Mouse (Mus musculus) heart, adult 2 months (tissue): Measurements from ENCODE around the gene Dnase2b. TPM values are rescaled to one million over a fixed set of nuclear protein-coding genes. Genes with fewer than 3 reads are reported as not detected.

Source experiments
- DNase-seq, 2 experiments: peaks; one replicate each; pipeline ENCODE4 v3.0.0; 2021
- H3K27ac ChIP-seq: fragments of 200-600 bp; 2 replicates; pipeline ENCODE4 v1.8.1; 2022
- H3K27me3 ChIP-seq: fragments of 200-500 bp; 2 replicates; pipeline ENCODE4 v1.6.1; 2012; ENCODE audit warnings: mild to moderate bottlenecking, low read length, inconsistent platforms, mixed read lengths; ENCODE audit not compliant: control insufficient read depth, insufficient read depth
- H3K36me3 ChIP-seq: fragments of 200-500 bp; 2 replicates; pipeline ENCODE4 v1.6.1; 2012; ENCODE audit warnings: low read length, inconsistent platforms; ENCODE audit not compliant: control insufficient read depth, insufficient read depth
- H3K4me1 ChIP-seq: fragments of 200-500 bp; 2 replicates; pipeline ENCODE4 v1.6.1; 2011; ENCODE audit warnings: low read length; ENCODE audit not compliant: control insufficient read depth, insufficient read depth
- H3K4me3 ChIP-seq: fragments of 200-600 bp; 2 replicates; pipeline ENCODE4 v1.8.1; 2022
- H3K79me2 ChIP-seq: fragments of 200-500 bp; replicated peaks from 2 replicates; pipeline ENCODE4 v1.6.1; 2012; ENCODE audit warnings: mild to moderate bottlenecking, inconsistent platforms, low read length, moderate library complexity, mixed read lengths; ENCODE audit not compliant: control insufficient read depth, insufficient read depth
- H3K9ac ChIP-seq: fragments of 200-500 bp; 2 replicates; pipeline ENCODE4 v1.6.1; 2012; ENCODE audit warnings: low read depth, mild to moderate bottlenecking, control low read depth, inconsistent platforms, low read length, mixed read lengths
- CTCF ChIP-seq: fragments of 200-600 bp; IDR thresholded peaks from 2 replicates; pipeline ENCODE4 v1.8.1; 2022; ENCODE audit warnings: antibody characterized with exemption, mild to moderate bottlenecking, moderate library complexity
- EP300 ChIP-seq: fragments of 200-500 bp; IDR thresholded peaks from 2 replicates; pipeline ENCODE4 v1.6.1; 2011; ENCODE audit warnings: low read depth, low read length, control low read depth; ENCODE audit not compliant: insufficient read depth
- POLR2A ChIP-seq: fragments of 200-500 bp; IDR thresholded peaks from 2 replicates; pipeline ENCODE4 v1.6.1; 2011; ENCODE audit warnings: mild to moderate bottlenecking, low read depth, low read length, control low read depth; ENCODE audit not compliant: insufficient read depth
- WGBS: fragments of 180-500 bp; shearing (Covaris S2); methylation state at CpG from one replicate; pipeline ENCODE4 v1.1.7; 2018; 5-methylcytosine and 5-hydroxymethylcytosine counted together
- intact Hi-C: fragments of 180-260 bp; cut with DNase I; formaldehyde crosslinking; loops from one replicate; pipeline ENCODE4 v1.15.1; 2025
- polyA plus RNA-seq: library from polyadenylated mRNA; depleted of rRNA; stranded (reverse); fragments of >200 nt; gene quantifications from 2 replicates; pipeline ENCODE4 v1.2.3, GENCODE M21; 2012
- total RNA-seq, 2 experiments: library from RNA; stranded (reverse); gene quantifications; 2 replicates each; pipeline ENCODE4 v1.2.3; 2021

Dnase2b gene
- total and polyA plus RNA-seq, 3 experiments: not detected

DNA sequence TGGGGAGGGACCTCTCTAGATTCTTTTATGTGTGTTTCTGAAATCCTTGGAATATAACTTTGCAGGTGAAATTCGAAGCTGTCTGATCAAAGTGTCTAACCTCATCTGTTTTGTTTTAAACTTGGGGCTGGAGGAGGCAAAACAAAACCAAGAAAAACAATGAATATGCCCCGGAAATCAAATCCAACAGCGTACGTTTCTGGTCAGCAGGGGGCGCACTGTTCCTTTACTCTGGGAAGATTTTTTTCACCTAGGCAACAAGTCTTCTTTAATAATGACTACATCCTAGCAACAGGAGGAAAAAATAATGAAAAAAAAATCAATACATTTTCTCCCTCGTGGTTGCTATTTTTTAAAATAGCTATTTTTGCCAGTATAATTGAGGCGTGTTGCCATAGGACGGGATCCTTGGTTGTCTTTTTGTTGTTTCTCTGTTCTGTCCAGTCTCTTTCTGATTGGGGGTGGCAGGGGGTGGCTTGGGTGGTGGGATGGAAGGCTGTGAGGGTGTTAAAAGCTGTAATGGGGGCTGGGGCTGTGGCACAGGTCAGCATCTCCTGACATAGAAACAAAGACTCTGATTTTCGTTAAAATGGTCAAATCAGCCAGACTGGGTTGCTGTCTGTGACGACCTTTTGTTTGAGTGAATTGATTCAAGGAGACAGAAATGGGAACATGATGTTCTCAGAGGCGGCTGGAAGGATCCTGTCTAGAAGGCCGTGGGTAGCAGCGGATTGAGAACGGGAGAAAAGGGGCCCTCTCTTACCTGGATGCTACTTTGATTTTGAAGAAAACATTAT lies 50.9 kb downstream of the Dnase2b start:
- Histone ChIP-seq H3K4me1 (no peaks in the 10 kb centered on the region), H3K27ac (no peak overlapping the region), H3K9ac (no peak overlapping the region), H3K27me3 (0 out of 2 replicates have a peak, but pooled peaks cover 2% of the 10 kb centered on the region), H3K36me3 (no peaks in the 10 kb centered on the region), H3K4me3 (no peak overlapping the region), H3K79me2 (no peaks in the 10 kb centered on the region)
- DNase-seq: peak; percentile 60 to 80
- intact Hi-C loops: loop anchor here (1.0 to 5.0 kb wide), 3 partner anchors 217 to 350 kb away; no protein-coding TSS in a partner anchor
- WGBS: 30% methylated on average over 14 of the region's 14 CpGs
- no peak for TF ChIP-seq POLR2A
- peak; percentile 87 for TF ChIP-seq CTCF
- TF ChIP-seq EP300: no peak

DNA sequence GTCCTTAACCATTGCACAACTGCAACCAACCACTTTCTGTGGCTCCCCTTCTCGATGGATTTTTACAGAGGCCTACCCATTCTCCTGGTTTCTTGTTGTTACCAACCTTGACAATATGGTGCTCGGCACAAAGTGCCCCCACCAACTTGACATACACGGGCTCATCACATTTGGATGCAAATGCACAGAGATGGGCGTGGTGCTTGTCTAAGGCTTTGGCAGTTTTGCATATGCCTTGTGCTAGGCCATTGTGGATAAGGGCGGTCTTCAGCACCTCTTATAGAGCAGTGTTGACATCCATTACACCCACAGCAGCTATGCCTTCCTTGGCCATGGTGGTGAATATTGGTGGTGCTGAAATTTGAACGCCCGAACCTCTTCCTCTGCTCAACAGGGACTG lies 52.5 kb downstream of the Dnase2b start:
- no peaks in the 10 kb centered on the region for H3K4me1 ChIP-seq
- intact Hi-C loops: loop anchor here (5.0 kb wide), 1 partner anchor 216 kb away; no protein-coding TSS in a partner anchor
- no peak overlapping the region for H3K4me3 ChIP-seq
- DNase-seq: no peak
- H3K9ac ChIP-seq: no peak overlapping the region
- H3K27ac ChIP-seq: no peak overlapping the region
- WGBS: 89% methylated on average over 7 of the region's 7 CpGs
- no peaks in the 10 kb centered on the region for H3K79me2 ChIP-seq
- TF ChIP-seq POLR2A: no peak
- TF ChIP-seq EP300: no peak
- TF ChIP-seq CTCF: no peak
- H3K27me3 ChIP-seq: 0 out of 2 replicates have a peak, but pooled peaks cover 2% of the 10 kb centered on the region
- no peaks in the 10 kb centered on the region for H3K36me3 ChIP-seq

DNA sequence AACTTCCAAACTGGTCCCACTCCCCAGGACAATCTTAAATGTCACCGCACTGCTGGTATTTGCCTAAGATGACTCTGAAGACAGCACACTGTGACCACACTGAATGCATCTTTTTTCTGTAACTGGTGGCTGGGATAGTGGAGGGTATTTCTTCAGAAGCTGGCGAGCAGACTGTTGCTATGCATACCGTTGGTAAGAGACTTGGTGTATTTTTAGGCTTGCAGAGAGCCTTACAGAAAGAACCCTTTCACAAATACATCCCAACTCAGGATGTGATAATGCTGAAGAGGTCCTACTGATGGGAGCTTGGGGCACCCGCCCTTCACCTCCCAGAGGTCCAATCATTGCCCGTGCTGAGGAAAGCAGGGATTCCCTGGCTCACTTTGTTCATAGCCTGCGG lies 57.9 kb downstream of the Dnase2b start:
- no peak overlapping the region for H3K4me3 ChIP-seq
- no peak overlapping the region for H3K27ac ChIP-seq
- intact Hi-C loops: no loop called here
- H3K27me3 ChIP-seq: 0 out of 2 replicates have a peak, but pooled peaks cover 2% of the 10 kb centered on the region
- H3K4me1 ChIP-seq: no peaks in the 10 kb centered on the region
- H3K79me2 ChIP-seq: no peaks in the 10 kb centered on the region
- DNase-seq: no peak
- no peak for TF ChIP-seq EP300
- TF ChIP-seq CTCF: no peak
- no peak for TF ChIP-seq POLR2A
- H3K36me3 ChIP-seq: no peaks in the 10 kb centered on the region
- H3K9ac ChIP-seq: no peak overlapping the region
- 62% methylated on average over 6 of the region's 6 CpGs for WGBS

DNA sequence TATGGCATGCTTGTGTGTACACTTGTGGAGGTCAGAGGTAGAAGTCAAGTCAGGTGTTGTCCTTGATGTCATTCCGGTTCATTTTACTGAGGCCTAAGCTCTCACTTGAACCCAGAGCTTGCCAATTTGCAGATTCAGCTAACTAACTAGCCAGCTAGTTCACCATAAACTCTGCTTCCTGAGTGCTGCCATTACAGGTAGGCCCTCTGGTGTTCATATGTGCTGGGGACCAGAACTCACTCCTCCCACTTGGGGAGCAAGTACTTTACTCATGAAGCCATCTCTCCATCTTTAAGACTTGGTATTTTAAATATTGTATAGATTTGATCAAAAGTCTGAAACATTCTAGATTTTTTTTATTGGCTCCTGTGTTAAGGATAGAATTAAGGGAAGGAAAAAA lies 58.8 kb downstream of the Dnase2b start:
- TF ChIP-seq CTCF (peak; percentile 48), POLR2A (no peak), EP300 (no peak)
- no peaks in the 10 kb centered on the region for H3K36me3 ChIP-seq
- no peaks in the 10 kb centered on the region for H3K79me2 ChIP-seq
- 83% methylated on average over 1 of the region's 1 CpGs for WGBS
- 0 out of 2 replicates have a peak, but pooled peaks cover 2% of the 10 kb centered on the region for H3K27me3 ChIP-seq
- intact Hi-C loops: no loop called here
- H3K27ac ChIP-seq: no peak overlapping the region
- H3K4me3 ChIP-seq: no peak overlapping the region
- no peaks in the 10 kb centered on the region for H3K4me1 ChIP-seq
- DNase-seq: no peak
- H3K9ac ChIP-seq: no peak overlapping the region

DNA sequence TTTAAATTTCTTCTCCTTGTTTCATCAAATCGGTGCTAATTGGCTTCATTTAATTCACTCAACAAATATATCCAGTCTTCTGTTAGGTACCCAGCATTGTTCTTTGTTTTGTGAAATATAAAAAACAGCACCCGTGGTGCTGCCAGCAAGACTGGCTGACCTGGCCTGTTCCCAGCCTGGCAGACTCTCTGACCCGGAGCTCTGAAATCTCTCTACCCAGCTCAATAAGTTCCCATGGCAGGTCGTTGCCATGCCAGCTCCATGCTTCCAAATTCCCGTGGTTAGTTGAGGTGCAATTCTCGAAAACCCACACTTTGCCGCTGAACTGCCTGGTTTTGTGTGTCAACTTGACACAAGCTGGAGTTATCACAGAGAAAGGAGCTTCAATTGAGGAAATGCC lies 60.6 kb downstream of the Dnase2b start:
- no peaks in the 10 kb centered on the region for H3K36me3 ChIP-seq
- no peak overlapping the region for H3K9ac ChIP-seq
- TF ChIP-seq CTCF (no peak), POLR2A (no peak), EP300 (no peak)
- H3K27me3 ChIP-seq: 0 out of 2 replicates have a peak, but pooled peaks cover under 1% of the 10 kb centered on the region
- no peak overlapping the region for H3K4me3 ChIP-seq
- WGBS: 86% methylated on average over 7 of the region's 7 CpGs
- DNase-seq: no peak
- intact Hi-C loops: no loop called here
- no peak overlapping the region for H3K27ac ChIP-seq
- H3K4me1 ChIP-seq: no peaks in the 10 kb centered on the region
- no peaks in the 10 kb centered on the region for H3K79me2 ChIP-seq

DNA sequence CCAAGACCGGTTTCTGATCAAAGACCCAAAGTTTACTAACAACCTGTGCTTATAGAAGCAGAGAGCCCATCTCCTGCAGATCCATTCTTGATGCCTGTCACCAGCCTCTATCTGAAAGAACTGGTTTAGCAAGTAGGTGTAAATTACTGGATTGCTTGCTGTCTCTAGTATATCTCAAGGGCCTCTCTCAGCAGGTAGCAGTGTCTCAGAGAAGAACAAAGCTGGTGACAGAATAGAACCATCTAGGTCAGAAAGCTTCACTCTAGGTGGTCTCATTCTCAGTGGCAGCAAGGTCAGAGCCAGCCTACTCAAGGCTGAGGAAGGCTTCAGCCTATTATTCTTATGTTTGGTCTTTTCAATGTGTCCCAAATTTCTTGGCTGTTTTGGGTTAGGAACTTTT lies 71.8 kb downstream of the Dnase2b start:
- Histone ChIP-seq H3K36me3 (no peaks in the 10 kb centered on the region), H3K27ac (no peak overlapping the region), H3K27me3 (no peaks in the 10 kb centered on the region), H3K4me3 (no peak overlapping the region), H3K79me2 (no peaks in the 10 kb centered on the region), H3K4me1 (no peaks in the 10 kb centered on the region), H3K9ac (no peak overlapping the region)
- intact Hi-C loops: no loop called here
- WGBS: 39% methylated on average over 1 of the region's 1 CpGs
- no peak for TF ChIP-seq EP300
- TF ChIP-seq POLR2A: no peak
- TF ChIP-seq CTCF: no peak
- DNase-seq: no peak
